Mouse (Mus musculus) lung, postnatal 0 days (tissue): Measurements from ENCODE around the gene Pip5kl1.

Experiments used
- CTCF ChIP-seq: IDR thresholded peaks from 2 replicates; pipeline ENCODE4 v1.5.1; 2016; ENCODE audit warnings: antibody characterized with exemption, mild to moderate bottlenecking
- EP300 ChIP-seq: IDR thresholded peaks from 2 replicates; pipeline ENCODE4 v1.6.1; 2016; ENCODE audit warnings: antibody characterized with exemption, mild to moderate bottlenecking, control low read depth

DNA sequence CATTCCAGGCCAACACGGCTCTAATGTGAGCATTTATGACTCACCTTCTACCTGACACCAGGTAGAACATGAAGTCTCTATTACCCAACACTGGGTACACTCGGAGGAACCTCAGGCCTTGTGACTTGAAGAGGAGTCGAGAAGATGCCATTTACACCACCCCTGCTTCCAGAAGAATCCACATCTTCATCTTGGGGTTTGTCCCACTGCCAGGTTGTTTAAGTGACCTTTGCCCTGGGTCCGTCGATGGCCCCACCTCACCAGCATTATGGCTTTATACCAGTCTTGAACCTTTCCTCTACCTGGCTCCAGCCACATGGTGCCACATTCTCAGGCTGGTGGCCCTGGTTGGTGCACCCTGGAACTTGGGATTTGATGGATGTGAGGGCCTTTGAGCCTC is 22.7 kb downstream of the Pip5kl1 start:
- TF ChIP-seq CTCF (no peak), EP300 (no peak)
